In genomic region chr5:150196881-150197311, GRCm38 (mm10) we compare ENCODE assay signal across 9 mouse cellular contexts.
DNase-seq lines count a peak whose midpoint lies in the region; ATAC-seq and TF ChIP-seq lines count a peak whose summit lies in the region.
"Had no signal": no experiment of that assay in that cellular context is flagged by ENCODE, and none has a peak within 500 bp of the region (broad histone marks: within the 10 kb centered on the region; RNA-seq: fewer than 3 reads in every experiment).

No protein-coding gene starts in this region.

- no peak overlapping the region for H3K9ac ChIP-seq in lung, embryonic 15.5 days
- H3K9ac ChIP-seq in hindbrain, embryonic 14.5 days: no peak overlapping the region
- H3K9ac ChIP-seq in liver, embryonic 14.5 days (replicated peaks): no peak overlapping the region
- H3K9ac ChIP-seq in stomach, embryonic 14.5 days (replicated peaks; ENCODE audit: low read depth, low read length): no peak overlapping the region

- TF ChIP-seq EP300 in liver, embryonic 14.5 days (IDR thresholded peaks at IDR 0.05; ENCODE audit: low read depth): no peak

- no peak for ATAC-seq in lung, embryonic 15.5 days (ENCODE audit: borderline replicate concordance, extremely low read depth, low FRiP score, low TSS enrichment)
- no peak for ATAC-seq in hindbrain, embryonic 14.5 days (ENCODE audit: low FRiP score)
- ATAC-seq in liver, embryonic 14.5 days (ENCODE audit: insufficient read depth): no peak
- no peak for ATAC-seq in stomach, embryonic 14.5 days (ENCODE audit: insufficient number of reproducible peaks, insufficient read depth, low FRiP score, low read depth)

- peak overlapping the region; percentile 77 for H3K4me2 ChIP-seq in lung, embryonic 15.5 days
- H3K4me2 ChIP-seq in hindbrain, embryonic 14.5 days (replicated peaks): peak overlapping the region; percentile 81
- H3K4me2 ChIP-seq in liver, embryonic 14.5 days (ENCODE audit: low read depth): peak overlapping the region; percentile 73
- peak overlapping the region; percentile 62 for H3K4me2 ChIP-seq in stomach, embryonic 14.5 days (replicated peaks; ENCODE audit: low read depth, low read length)

- peak overlapping the region; percentile 42 for H3K4me3 ChIP-seq in lung, embryonic 15.5 days
- peak overlapping the region; percentile 37; the same call in 1 of the 2 replicates for H3K4me3 ChIP-seq in hindbrain, embryonic 14.5 days (replicated peaks; ENCODE audit: low read length)
- peak overlapping the region in 1 of 2 experiments; percentile 55; a peak in 1 of 4 replicates for H3K4me3 ChIP-seq in liver, embryonic 14.5 days (ENCODE audit: insufficient read depth in 1 of 2, low read depth in 2 of 2, low read length in 2 of 2)
- H3K4me3 ChIP-seq in stomach, embryonic 14.5 days (ENCODE audit: low read depth, low read length): peak overlapping the region; percentile 32

- H3K27me3 ChIP-seq in lung, embryonic 15.5 days: no peaks in the 10 kb centered on the region
- H3K27me3 ChIP-seq in hindbrain, embryonic 14.5 days (ENCODE audit: control insufficient read depth, insufficient read depth, low read length): no peaks in the 10 kb centered on the region
- no peaks in the 10 kb centered on the region for H3K27me3 ChIP-seq in liver, embryonic 14.5 days (ENCODE audit: control insufficient read depth, insufficient read depth, low read length)
- no peaks in the 10 kb centered on the region for H3K27me3 ChIP-seq in stomach, embryonic 14.5 days (ENCODE audit: control insufficient read depth, insufficient read depth, low read length)

- 14% methylated on average over 6 of the region's 6 CpGs for WGBS in lung, embryonic 15.5 days
- WGBS in hindbrain, embryonic 14.5 days: 50% methylated on average over 6 of the region's 6 CpGs
- 44% methylated on average over 6 of the region's 6 CpGs for WGBS in liver, embryonic 14.5 days (ENCODE audit: insufficient replicate concordance)
- WGBS in stomach, embryonic 14.5 days: 10% methylated on average over 6 of the region's 6 CpGs

- peaks cover 16% of the 10 kb centered on the region; the same call in 1 of the 2 replicates for H3K4me1 ChIP-seq in lung, embryonic 15.5 days
- H3K4me1 ChIP-seq in hindbrain, embryonic 14.5 days (replicated peaks; ENCODE audit: control insufficient read depth, insufficient read depth, low read length): peaks cover 5% of the 10 kb centered on the region
- peaks cover 0 to 6% of the 10 kb centered on the region in 2 experiments; a peak in 2 of 4 replicates for H3K4me1 ChIP-seq in liver, embryonic 14.5 days (replicated peaks; ENCODE audit: control insufficient read depth in 2 of 2, insufficient read depth in 2 of 2, low read length in 1 of 2)
- H3K4me1 ChIP-seq in stomach, embryonic 14.5 days (ENCODE audit: control insufficient read depth, insufficient read depth, low read length): 0 out of 2 replicates have a peak, but pooled peaks cover 8% of the 10 kb centered on the region

- no peaks in the 10 kb centered on the region for H3K9me3 ChIP-seq in lung, embryonic 15.5 days
- no peaks in the 10 kb centered on the region for H3K9me3 ChIP-seq in hindbrain, embryonic 14.5 days (ENCODE audit: control insufficient read depth, low read length)
- H3K9me3 ChIP-seq in liver, embryonic 14.5 days (ENCODE audit: control insufficient read depth, low read length): no peaks in the 10 kb centered on the region
- no peaks in the 10 kb centered on the region for H3K9me3 ChIP-seq in stomach, embryonic 14.5 days (ENCODE audit: control insufficient read depth, low read depth, low read length)

- H3K27ac ChIP-seq in lung, embryonic 15.5 days: no peak overlapping the region
- no peak overlapping the region for H3K27ac ChIP-seq in hindbrain, embryonic 14.5 days
- no peak overlapping the region for H3K27ac ChIP-seq in liver, embryonic 14.5 days
- no peak overlapping the region for H3K27ac ChIP-seq in stomach, embryonic 14.5 days (ENCODE audit: low read length)

- no peak for DNase-seq in lung, postnatal 14 days
- DNase-seq in hindbrain, embryonic 14.5 days (ENCODE audit: low spot score): no peak
- no peak for DNase-seq in liver, embryonic 14.5 days (ENCODE audit: low read depth in 3 of 3, low spot score in 3 of 3)
- no peak for DNase-seq in thymus, postnatal 4 days
- DNase-seq in layer of hippocampus, postnatal 25 days (ENCODE audit: extremely low spot score in 1 of 2, low spot score in 1 of 2): no peak
- no peak for DNase-seq in spleen, adult 12 weeks (ENCODE audit: low spot score)

- no peaks in the 10 kb centered on the region for H3K36me3 ChIP-seq in lung, embryonic 15.5 days
- no peaks in the 10 kb centered on the region for H3K36me3 ChIP-seq in hindbrain, embryonic 14.5 days (replicated peaks; ENCODE audit: control insufficient read depth, insufficient read depth)
- no peaks in the 10 kb centered on the region for H3K36me3 ChIP-seq in liver, embryonic 14.5 days (replicated peaks; ENCODE audit: control insufficient read depth, insufficient read depth, low read depth)
- H3K36me3 ChIP-seq in stomach, embryonic 14.5 days (ENCODE audit: control insufficient read depth, insufficient read depth, low read length): no peaks in the 10 kb centered on the region
- H3K36me3 ChIP-seq: G1E had no signal

- TF ChIP-seq CTCF in liver, embryonic 14.5 days (IDR thresholded peaks at IDR 0.05; ENCODE audit: low read depth): no peak
